Mouse (Mus musculus) MEL (cell line): Measurements from ENCODE around the gene Shisa9. TPM values are rescaled to one million over a fixed set of nuclear protein-coding genes. Genes with fewer than 3 reads are reported as not detected.

Source experiments
- DNase-seq: peaks from one replicate; pipeline ENCODE4 v3.0.0; 2011; ENCODE audit warnings: low read depth, low spot score
- H3K27ac ChIP-seq: 2 replicates; pipeline ENCODE4 v1.5.1; 2012; ENCODE audit warnings: low read depth, mild to moderate bottlenecking, control low read depth, low read length, moderate library complexity; ENCODE audit not compliant: control insufficient read depth
- H3K27me3 ChIP-seq, 2 experiments: fragments of 150-350 bp in 1 of 2; sonication (generic) in 1 of 2; 2 replicates each; pipeline ENCODE4 v1.6.1; 2012; ENCODE audit warnings: low read length in 2 of 2, mild to moderate bottlenecking in 2 of 2, improper control_type of control experiment in 1 of 2, moderate library complexity in 1 of 2; ENCODE audit not compliant: insufficient read depth in 2 of 2, control insufficient read depth in 1 of 2
- H3K36me3 ChIP-seq, 2 experiments: 2 replicates each; pipeline ENCODE4 v1.6.1; 2012 to 2014; ENCODE audit warnings: low read length in 2 of 2, improper control_type of control experiment in 1 of 2, inconsistent platforms in 1 of 2, mild to moderate bottlenecking in 1 of 2; ENCODE audit not compliant: insufficient read depth in 2 of 2, control insufficient read depth in 1 of 2
- H3K4me1 ChIP-seq, 2 experiments: fragments of 150-350 bp in 1 of 2; sonication (generic) in 1 of 2; 2 replicates each; pipeline ENCODE4 v1.6.1; 2012; ENCODE audit warnings: low read length in 2 of 2, improper control_type of control experiment in 1 of 2, mild to moderate bottlenecking in 1 of 2; ENCODE audit not compliant: insufficient read depth in 2 of 2, control insufficient read depth in 1 of 2
- H3K4me3 ChIP-seq, 2 experiments: fragments of 150-350 bp in 1 of 2; sonication (generic) in 1 of 2; 2 replicates each; pipeline ENCODE4 v1.5.1; 2012; ENCODE audit warnings: low read depth in 2 of 2, low read length in 2 of 2, mild to moderate bottlenecking in 2 of 2, moderate library complexity in 2 of 2, control low read depth in 1 of 2, improper control_type of control experiment in 1 of 2; ENCODE audit not compliant: control insufficient read depth in 1 of 2, insufficient read depth in 1 of 2
- H3K79me2 ChIP-seq: 2 replicates; pipeline ENCODE4 v1.6.1; 2012; ENCODE audit warnings: mild to moderate bottlenecking, low read length, moderate library complexity; ENCODE audit not compliant: control insufficient read depth, poor library complexity, insufficient read depth
- H3K9ac ChIP-seq: 2 replicates; pipeline ENCODE4 v1.6.1; 2012; ENCODE audit warnings: low read depth, mild to moderate bottlenecking, control low read depth, low read length, moderate library complexity; ENCODE audit not compliant: control insufficient read depth, poor library complexity, severe bottlenecking
- H3K9me3 ChIP-seq: fragments of 150-350 bp; sonication (generic); replicated peaks from 2 replicates; pipeline ENCODE4 v1.6.1; 2012; ENCODE audit warnings: mild to moderate bottlenecking, low read length, improper control_type of control experiment, moderate library complexity; ENCODE audit not compliant: insufficient read depth
- BHLHE40 ChIP-seq: IDR thresholded peaks from 2 replicates; pipeline ENCODE4 v1.6.1; 2012; ENCODE audit warnings: low read depth, mild to moderate bottlenecking, inconsistent platforms, low read length, improper control_type of control experiment, borderline replicate concordance
- CTCF ChIP-seq, 3 experiments: IDR thresholded peaks in 2 of 3; conservative IDR thresholded peaks in 1 of 3; 2 replicates each; pipeline ENCODE4 v1.5.1; 2011 to 2012; ENCODE audit warnings: low read length in 3 of 3, low read depth in 2 of 3, mild to moderate bottlenecking in 2 of 3, improper control_type of control experiment in 1 of 3, inconsistent platforms in 1 of 3, mixed read lengths in 1 of 3, moderate library complexity in 1 of 3; ENCODE audit not compliant: control insufficient read depth in 1 of 3, insufficient read depth in 1 of 3, poor library complexity in 1 of 3, severe bottlenecking in 1 of 3
- EP300 ChIP-seq, 2 experiments: IDR thresholded peaks; 2 replicates each; pipeline ENCODE4 v1.6.1; 2011; ENCODE audit warnings: improper control_type of control experiment in 2 of 2, low read length in 2 of 2, low read depth in 1 of 2, mild to moderate bottlenecking in 1 of 2
- KAT2A ChIP-seq: conservative IDR thresholded peaks from 2 replicates; pipeline ENCODE4 v1.6.1; 2012; ENCODE audit warnings: low read depth, low read length, improper control_type of control experiment, inconsistent platforms
- MAX ChIP-seq: IDR thresholded peaks from 2 replicates; pipeline ENCODE4 v1.6.1; 2011; ENCODE audit warnings: low read length, improper control_type of control experiment
- MYB ChIP-seq: IDR thresholded peaks from 2 replicates; pipeline ENCODE4 v1.6.1; 2011; ENCODE audit warnings: mild to moderate bottlenecking, low read depth, low read length, improper control_type of control experiment
- NRF1 ChIP-seq: IDR thresholded peaks from 2 replicates; pipeline ENCODE4 v1.6.1; 2014; ENCODE audit warnings: low read depth, mild to moderate bottlenecking, inconsistent platforms, low read length, improper control_type of control experiment, moderate library complexity; ENCODE audit not compliant: poor library complexity, insufficient read depth, severe bottlenecking
- RAD21 ChIP-seq: IDR thresholded peaks from 2 replicates; pipeline ENCODE4 v1.6.1; 2011; ENCODE audit warnings: mild to moderate bottlenecking, low read depth, low read length, improper control_type of control experiment
- SMC3 ChIP-seq: IDR thresholded peaks from 2 replicates; pipeline ENCODE4 v1.6.1; 2011; ENCODE audit warnings: low read depth, low read length, improper control_type of control experiment
- UBTF ChIP-seq: IDR thresholded peaks from 2 replicates; pipeline ENCODE4 v1.6.1; 2012; ENCODE audit warnings: low read depth, mild to moderate bottlenecking, inconsistent platforms, low read length, improper control_type of control experiment, moderate library complexity, borderline replicate concordance; ENCODE audit not compliant: insufficient read depth
- polyA plus RNA-seq, 2 experiments: library from polyadenylated mRNA; stranded (reverse) in 1 of 2; unstranded in 1 of 2; fragments of >175 nt in 1 of 2; fragments of >200 nt in 1 of 2; gene quantifications; 2 replicates each; pipeline versions ENCODE4 v1.2.1 to v1.2.4; 2012; ENCODE audit warnings: low replicate concordance in 2 of 2, low read depth in 1 of 2; ENCODE audit not compliant: insufficient read length in 2 of 2, insufficient read depth in 1 of 2, missing spikeins in 1 of 2
- total RNA-seq: library from RNA; depleted of rRNA; stranded (reverse); fragments of 300-350 nt; gene quantifications from 2 replicates; pipeline ENCODE4 v1.2.3, GENCODE M21; 2012

The Shisa9 gene
- total and polyA plus RNA-seq, 3 experiments: not detected

DNA sequence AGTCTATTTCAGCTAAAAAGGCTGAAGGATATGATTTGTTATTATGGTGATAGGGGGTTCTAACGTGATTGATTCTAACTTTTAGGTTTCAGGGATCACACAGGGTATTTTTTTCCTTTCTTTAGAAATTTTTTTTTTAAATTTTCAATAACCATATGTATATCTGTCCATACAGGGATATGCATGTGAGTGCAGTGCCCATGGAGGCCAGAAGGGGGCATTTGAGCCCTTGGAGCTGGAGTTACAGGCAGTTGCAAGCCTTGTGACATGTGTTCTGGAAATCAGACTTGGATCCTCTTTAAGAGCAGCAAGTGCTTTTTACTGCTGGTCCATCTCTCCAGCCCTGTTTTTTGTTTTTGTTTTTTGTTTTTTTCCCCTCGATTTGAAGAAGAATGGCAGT is 16.3 kb upstream of the Shisa9 start:
- DNase-seq: peak; percentile 40
- Histone ChIP-seq H3K79me2 (no peaks in the 10 kb centered on the region), H3K4me1 (no peaks in the 10 kb centered on the region), H3K9me3 (no peaks in the 10 kb centered on the region), H3K27me3 (no peaks in the 10 kb centered on the region), H3K36me3 (no peaks in the 10 kb centered on the region), H3K27ac (no peak overlapping the region), H3K4me3 (no peak overlapping the region)
- peak; percentile 22 for TF ChIP-seq RAD21
- TF ChIP-seq UBTF: no peak
- 0 out of 2 replicates have a peak, but pooled peaks have one; percentile 9 for TF ChIP-seq SMC3
- peak; percentile 32 to 39 (median 39); a peak in 5 of 6 replicates for TF ChIP-seq CTCF (IDR thresholded peaks at IDR 0.05 in 2 of 3, conservative IDR thresholded peaks at IDR 0.05 in 1 of 3; ENCODE audit: control insufficient read depth in 1 of 3, insufficient read depth in 1 of 3, low read depth in 2 of 3, low read length in 3 of 3, poor library complexity in 1 of 3, severe bottlenecking in 1 of 3)
- TF ChIP-seq, all 39 proteins: peak for 3
- H3K9ac ChIP-seq: no peak overlapping the region

DNA sequence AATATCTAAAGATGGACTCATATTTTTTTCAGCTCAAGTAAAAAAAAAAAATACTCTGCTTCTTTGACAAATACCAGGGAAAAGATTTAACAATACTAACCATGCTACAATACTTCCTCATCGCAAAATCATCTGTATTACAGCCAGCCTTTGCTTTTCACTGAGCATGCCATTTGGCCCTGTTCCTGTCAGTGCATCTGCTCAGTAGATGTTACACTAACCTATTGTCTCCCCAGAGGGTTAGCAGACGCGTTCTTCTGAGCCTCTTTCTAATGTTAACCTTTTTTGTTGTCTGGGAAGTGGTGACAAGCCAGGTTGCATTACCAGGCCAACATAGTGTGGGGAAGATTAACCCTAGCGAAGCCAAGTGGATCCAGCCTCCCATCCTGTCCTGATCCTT is 10.2 kb upstream of the Shisa9 start:
- H3K4me3 ChIP-seq: no peak overlapping the region
- H3K27ac ChIP-seq: no peak overlapping the region
- no peak for DNase-seq
- TF ChIP-seq MAX (no peak), BHLHE40 (no peak)
- no peak overlapping the region for H3K9ac ChIP-seq
- no peaks in the 10 kb centered on the region for H3K36me3 ChIP-seq
- H3K9me3 ChIP-seq: no peaks in the 10 kb centered on the region
- no peaks in the 10 kb centered on the region for H3K4me1 ChIP-seq
- H3K79me2 ChIP-seq: no peaks in the 10 kb centered on the region
- H3K27me3 ChIP-seq: no peaks in the 10 kb centered on the region

DNA sequence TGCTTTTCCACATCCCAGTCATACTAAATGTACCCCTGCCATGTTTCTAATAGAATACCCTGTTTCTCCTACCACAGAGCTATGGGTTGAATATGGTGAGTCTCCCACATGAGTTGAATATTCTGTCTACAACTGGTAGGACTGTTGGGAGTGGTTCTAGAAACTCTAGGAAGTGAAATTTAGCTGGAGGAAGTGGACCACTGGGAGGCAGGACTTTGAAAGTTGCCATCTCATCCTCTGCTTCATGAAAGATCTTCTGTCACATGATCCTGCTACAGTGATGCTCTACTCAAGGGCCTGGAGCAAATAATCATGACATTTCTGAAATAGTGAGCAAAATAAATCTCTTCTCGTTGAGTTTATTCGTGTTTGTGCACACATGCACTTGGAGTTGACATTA is 7.2 kb upstream of the Shisa9 start:
- Histone ChIP-seq H3K36me3 (no peaks in the 10 kb centered on the region), H3K4me1 (no peaks in the 10 kb centered on the region), H3K27ac (no peak overlapping the region), H3K4me3 (no peak overlapping the region), H3K9ac (no peak overlapping the region), H3K79me2 (no peaks in the 10 kb centered on the region), H3K9me3 (no peaks in the 10 kb centered on the region), H3K27me3 (no peaks in the 10 kb centered on the region)
- TF ChIP-seq EP300 (IDR thresholded peaks at IDR 0.05; ENCODE audit: low read depth in 1 of 2, low read length in 2 of 2) (no peak), KAT2A (no peak), MYB (no peak), NRF1 (no peak)
- DNase-seq: no peak
